Mouse (Mus musculus) spleen, postnatal 36 days (tissue): ENCODE data around the gene Cxcl3.

Source experiments
- DNase-seq, 2 experiments: peaks; one replicate each; pipeline ENCODE4 v3.0.0; 2022; ENCODE audit warnings: low spot score in 2 of 2, mixed read lengths in 1 of 2

Gene Cxcl3

DNA sequence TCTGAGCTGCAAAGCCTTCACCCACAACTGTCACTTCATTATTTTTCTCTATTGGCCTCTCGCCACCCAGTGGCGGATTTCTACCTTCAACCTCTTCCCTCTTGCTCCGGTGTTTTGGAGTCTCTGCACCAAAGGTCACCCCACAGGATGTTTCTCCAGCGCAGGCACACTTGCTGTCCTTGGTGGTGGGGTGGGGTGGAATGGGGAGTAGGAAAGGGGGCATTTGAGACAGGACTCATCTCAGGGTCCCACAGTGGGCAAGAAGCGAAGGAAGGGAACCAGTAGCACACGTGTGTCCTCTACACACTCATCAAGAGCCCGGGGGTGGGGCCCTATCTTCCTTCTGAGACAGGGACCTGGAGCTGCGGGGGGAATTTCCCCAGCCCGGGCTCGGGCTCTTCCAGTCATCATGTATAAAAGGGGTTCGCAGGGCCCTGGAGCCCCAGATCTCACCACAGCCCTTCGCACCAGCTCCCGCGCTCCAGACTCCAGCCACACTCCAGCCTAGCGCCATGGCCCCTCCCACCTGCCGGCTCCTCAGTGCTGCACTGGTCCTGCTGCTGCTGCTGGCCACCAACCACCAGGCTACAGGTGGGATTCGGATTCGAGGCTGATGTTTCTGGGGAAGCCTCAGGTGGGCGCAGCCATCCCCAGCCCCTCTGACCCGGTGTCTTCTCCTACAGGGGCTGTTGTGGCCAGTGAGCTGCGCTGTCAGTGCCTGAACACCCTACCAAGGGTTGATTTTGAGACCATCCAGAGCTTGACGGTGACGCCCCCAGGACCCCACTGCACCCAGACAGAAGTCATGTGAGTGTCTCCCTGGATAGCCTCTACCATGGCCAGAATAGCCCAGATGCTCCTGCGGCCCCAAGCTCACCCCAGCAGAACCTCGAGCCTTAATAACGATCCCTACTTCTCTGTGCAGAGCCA lies at the start of gene Cxcl3:
Gene Cxcl3 (plus strand): TSS at position 445 of the 930 bp plus-strand sequence.
- no peak for DNase-seq

DNA sequence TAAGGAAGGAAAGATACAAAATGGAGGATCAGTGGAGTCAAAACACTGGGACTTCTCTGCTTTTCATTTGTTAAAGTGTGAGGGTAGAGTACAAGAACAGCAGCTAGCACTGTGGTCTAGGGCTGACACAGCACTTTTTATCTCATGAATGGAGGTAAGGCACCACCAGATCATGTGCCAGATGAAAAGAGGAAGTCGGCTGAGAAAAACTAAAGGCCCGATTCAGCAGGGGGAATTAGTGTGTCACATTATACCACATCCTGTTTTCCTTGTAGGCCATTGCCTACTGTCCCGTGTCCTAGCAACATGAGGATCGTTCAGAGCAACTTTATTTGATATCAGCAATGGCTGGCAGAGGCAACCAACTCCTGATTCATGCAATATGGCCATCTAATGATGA lies 43.9 kb upstream of the Cxcl3 start:
- peak; percentile 47 to 59 for DNase-seq

DNA sequence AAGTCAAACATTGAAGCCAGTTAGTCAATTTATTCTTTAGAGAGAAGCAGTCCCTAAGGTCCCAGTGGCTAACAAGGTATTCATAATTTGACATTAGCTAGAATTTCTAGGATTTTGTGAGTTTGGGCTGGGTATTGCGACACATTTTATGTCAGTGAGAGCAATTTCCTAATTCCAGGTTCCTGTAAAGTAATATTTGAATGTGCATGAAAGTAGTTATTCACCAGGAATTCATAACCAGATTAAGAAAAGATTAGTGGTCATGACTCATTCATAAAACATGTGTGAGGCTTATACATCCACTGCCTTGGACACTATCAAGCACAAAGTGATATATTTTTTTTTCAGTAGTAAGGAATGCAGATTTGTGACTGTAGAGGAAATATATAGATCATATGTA lies 32.0 kb upstream of the Cxcl3 start:
- DNase-seq: no peak

GRCm38 (mm10) chr5:90758020-90758605 lies 27.8 kb upstream of the Cxcl3 start:
- DNase-seq: no peak

DNA sequence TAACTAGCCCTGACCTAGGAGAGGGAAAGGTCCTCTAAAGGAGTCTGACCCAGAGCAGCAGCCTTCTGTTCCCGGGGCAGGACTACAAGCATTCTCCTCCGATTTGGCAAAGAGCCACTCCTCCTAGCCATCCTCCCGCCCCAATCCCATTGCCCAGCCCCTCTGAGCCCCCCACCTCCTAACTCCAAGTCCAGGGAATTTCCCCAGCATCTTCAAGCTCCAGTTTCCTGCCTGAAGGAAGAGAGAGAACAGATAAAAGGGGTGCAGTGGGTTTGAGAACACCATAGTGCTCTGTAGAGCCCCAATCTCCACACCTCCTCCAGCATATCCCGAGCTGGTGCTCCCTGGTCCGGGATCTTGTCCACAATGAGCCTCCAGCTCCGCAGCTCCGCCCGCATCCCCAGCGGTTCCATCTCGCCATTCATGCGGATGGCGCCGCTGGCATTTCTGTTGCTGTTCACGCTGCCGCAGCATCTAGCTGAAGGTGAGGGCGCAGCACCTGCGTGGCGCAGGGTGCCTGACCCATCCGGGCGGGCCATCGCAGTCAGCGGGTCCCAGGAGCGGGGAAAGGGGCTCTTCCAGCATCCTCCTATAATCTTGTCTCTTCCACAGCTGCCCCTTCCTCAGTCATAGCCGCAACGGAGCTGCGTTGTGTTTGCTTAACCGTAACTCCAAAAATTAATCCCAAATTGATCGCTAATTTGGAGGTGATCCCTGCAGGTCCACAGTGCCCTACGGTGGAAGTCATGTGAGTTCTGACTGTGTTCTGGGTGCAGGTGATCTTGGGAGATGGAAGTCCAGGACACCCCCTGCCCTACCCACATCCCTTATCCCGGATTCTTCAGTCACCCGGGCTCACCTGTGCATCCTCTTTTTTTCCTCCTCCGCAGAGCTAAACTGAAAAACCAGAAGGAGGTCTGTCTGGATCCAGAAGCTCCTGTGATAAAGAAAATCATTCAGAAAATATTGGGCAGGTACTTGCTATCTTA lies 26.5 kb upstream of the Cxcl3 start, which contains the start of gene Cxcl5:
Gene Cxcl5 (plus strand): TSS at position 284 of the 989 bp plus-strand sequence.
- DNase-seq: no peak

DNA sequence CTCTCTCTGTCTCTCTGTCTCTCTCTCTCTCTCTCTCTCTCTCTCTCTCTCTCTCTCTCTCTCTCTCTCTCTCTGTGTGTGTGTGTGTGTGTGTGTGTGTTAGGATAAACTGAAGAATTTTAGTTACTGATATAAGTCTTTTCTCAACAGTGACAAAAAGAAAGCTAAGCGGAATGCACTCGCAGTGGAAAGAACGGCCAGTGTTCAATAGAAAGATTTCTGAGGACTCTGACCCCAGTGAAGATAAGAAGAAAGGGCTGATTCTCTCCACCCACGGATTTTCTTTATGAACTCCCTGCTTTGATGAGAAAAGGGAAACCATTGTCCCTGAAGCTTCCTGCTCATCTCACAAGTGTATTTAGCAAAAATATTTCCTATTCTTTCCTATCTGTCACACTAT lies 25.6 kb upstream of the Cxcl3 start:
- DNase-seq: no peak

DNA sequence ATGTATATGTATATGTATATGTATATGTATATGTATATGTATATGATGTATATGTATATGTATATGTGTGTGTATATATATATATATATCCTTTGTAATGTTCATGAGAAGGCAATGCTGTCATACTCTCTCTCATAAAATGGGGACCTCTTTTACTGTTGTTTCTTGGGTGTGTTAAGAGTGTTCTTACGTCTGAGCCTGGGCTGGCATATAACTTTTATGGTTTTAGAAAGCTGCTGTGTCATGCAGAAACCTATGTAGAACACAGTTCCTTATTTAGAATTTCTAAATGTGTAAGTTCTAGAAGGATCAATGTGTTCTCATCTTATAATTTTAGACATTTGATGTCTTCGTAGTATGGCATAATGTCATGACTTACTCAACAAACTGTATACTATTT lies 25.1 kb upstream of the Cxcl3 start:
- DNase-seq: no peak

- no peak for DNase-seq
Measured at GRCm38 (mm10) chr5:90761834-90762233, 24.1 kb upstream of the Cxcl3 start.

DNA sequence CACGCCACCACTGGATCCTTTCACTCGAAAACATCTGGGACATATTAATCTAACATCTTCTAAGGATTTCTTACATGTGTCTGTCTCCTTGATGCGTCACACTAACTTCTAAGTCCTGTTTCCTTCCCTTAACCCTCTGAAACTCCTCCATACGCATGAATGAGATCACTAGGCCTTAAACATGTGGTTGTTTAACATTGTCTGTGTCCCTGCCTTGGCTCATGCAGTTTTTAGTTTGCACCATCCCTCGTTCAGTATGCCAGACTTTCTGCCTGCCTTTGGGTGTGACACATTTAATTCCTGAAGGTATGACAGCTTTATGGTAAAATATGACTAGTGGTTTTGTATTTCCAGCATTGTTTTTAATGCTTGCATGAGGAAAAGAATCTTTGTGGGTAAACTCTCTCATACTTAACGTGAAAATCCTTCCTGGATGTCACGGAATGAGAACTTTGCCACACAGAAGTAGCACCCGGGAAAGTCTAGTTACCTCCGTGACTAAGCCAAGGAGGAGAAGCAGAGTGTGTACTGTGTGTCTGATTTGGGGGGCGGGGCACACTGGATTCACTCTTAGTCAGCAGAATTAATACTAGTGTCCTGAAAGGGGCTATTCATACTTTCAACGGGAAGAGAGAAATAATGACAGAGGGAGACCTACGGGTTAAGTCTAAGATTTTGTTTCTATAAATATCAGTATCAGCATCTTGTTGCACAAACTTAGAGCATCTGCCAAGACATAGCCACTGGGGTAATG lies 21.8 kb upstream of the Cxcl3 start:
- DNase-seq: no peak

- DNase-seq: no peak
Measured at GRCm38 (mm10) chr5:90765821-90766606, 19.9 kb upstream of the Cxcl3 start.

DNA sequence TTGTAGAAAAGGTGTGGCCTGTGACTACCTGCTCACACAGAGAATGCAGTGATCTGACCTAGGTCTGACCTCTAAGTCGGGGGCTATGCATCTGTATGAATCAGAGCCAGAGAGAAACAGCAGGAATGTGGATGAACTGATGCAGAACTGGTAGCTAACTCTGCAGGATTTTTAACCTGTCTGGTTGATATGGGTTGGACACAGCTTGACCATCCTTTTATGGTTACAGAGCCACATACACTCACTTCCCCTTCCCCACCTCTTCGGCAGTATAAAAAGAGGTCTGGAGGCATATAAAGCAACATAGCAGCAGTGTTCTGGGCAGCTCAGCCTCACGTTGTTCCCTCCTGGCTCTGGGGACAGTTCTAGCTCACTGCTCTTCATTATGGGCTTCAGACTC lies 17.7 kb upstream of the Cxcl3 start, which contains the start of gene Ppbp:
Gene Ppbp (plus strand): TSS at position 301 of the 400 bp plus-strand sequence.
- no peak for DNase-seq

GRCm38 (mm10) chr5:90771369-90771768 lies 14.5 kb upstream of the Cxcl3 start:
- no peak for DNase-seq

DNA sequence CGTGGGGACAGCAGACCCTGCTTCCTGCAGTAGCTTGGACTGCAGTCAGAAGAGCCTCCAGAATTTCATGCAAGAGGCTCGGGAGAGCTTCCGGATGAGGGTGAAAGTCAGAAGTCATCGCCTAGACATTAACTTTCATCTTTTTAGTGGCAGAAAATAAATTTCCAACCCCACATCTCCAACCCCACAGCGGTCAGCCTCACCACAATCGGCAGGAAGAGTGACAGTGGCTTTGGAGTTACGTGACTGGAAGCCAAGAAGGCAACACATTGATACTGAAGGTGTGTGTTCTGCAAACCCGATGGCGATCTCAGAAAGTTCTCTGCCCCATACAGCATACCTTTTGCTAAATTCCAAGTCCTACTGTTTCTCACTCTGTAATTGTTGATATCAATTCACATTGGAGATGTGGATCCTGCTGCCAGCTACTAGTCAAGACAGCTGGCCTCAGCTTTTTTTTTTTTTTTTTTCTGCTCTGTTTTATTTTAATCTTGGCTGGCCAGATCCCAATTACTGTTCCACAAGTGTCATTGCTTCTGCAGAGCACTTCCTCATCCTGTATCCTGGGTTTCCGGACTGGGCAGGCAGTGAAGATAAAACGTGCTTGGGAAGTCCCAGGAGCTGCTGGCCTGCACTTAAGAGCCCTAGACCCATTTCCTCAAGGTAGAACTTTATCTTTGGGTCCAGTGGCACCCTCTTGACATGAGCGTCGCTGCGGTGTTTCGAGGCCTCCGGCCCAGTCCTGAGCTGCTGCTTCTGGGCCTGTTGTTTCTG lies 13.8 kb upstream of the Cxcl3 start, which contains the start of gene Pf4:
Gene Pf4 (plus strand): TSS at position 556 of the 774 bp plus-strand sequence.
- no peak for DNase-seq

DNA sequence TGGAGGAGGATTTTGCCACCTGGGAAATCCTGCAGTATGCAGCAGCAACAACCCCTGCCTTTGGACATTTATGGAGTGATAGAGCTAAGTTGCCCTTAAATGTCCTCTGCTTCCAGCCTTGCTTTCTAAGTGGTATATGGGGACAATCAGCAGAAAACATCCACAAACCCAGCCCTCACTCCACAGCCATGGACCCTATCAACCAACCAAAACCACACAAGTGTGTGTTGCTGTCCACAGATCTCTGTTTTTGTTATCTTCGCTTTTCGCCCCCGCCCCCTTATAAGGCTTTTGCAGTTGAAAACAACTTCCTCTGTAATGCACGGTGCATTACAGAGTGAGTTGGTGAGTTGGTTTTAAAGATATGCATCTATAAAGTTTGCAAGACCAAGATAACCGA lies 10.3 kb upstream of the Cxcl3 start:
- no peak for DNase-seq

DNA sequence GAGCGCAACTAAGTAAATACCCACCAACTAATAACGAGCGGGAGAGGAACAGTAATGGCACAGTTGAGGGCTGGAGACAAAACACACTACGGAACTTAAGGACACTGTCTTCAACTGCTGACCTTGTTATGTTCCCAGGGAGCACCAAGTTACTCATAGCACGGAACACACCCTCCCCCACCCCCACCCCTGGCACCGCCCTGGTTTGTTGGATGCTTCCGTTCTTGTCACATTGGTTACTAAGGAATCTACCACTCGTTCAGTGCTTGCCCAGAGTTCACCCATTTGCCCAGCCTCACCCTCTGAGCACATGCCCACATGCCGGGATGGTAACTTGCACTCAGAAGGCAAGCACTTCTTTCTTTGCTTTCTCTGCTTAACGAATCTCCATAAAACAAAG lies 8.3 kb upstream of the Cxcl3 start:
- no peak for DNase-seq

DNA sequence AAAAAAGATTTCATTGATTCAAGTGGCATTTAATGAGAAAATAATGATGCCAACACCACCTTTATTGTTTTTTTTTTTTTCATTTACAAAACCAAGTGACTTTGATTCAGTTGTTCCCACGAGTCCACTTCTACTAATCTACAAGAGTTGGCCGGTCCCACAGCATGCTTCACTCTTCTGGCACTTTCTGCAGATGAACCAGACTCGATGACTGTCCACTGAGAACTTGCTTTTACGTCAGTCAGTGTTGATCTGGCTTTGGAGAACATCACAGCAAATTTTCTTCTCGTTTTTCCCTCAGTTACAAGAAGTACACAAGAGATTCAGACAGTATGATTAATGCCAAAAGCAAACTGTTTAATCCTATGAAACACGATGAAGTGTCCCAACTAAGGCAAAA lies 7.0 kb upstream of the Cxcl3 start:
- no peak for DNase-seq

- no peak for DNase-seq
Measured at GRCm38 (mm10) chr5:90783697-90784096, 2.2 kb upstream of the Cxcl3 start.

DNA sequence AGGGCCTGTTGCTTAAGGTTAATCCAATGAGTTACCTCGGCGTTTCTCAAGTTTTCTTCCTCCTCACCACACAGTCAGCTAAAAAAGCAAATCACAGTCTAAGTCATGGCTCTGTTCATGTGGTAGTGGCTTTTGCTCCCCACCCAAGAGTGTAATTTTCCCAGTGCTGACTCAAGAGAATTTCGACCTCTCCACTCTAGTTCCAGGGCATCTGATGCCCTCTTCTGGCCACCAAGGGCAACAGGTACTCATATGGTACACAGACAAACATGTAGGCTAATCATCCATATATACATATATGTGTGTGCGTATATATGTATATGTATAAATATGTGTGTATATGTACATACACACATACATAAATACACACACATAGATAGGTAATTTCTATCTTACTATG lies 2.2 kb downstream of the Cxcl3 start:
- DNase-seq: no peak

- DNase-seq: no peak
Measured at GRCm38 (mm10) chr5:90789306-90790073, 3.6 kb downstream of the Cxcl3 start.
